Mouse (Mus musculus): ENCODE results near the gene Nemp2. TPM values are rescaled to one million over a fixed set of nuclear protein-coding genes. Genes with fewer than 3 reads are reported as not detected.
"Not testable (repeated sequence)": the region's sequence is repeated elsewhere in the genome, so short reads cannot be mapped to it uniquely, and the experiment has no call there.

Nemp2 gene
- total and polyA plus RNA-seq, 2 experiments from 2014 or later, result 4.2 to 10.3 TPM

GRCm38 (mm10) chr1:52663228-52663627 lies 32.7 kb downstream of the Nemp2 start:
- ATAC-seq, result peak; percentile 27; the same call in 1 of the 2 replicates
- Histone ChIP-seq H3K36me3 (ENCODE audit: insufficient read depth) (peaks cover 14% of the 10 kb centered on the region), H3K4me2 (ENCODE audit: low read depth) (no peak overlapping the region), H3K9ac (no peak overlapping the region), H3K27ac (ENCODE audit: low read depth, low read length) (no peak overlapping the region), H3K9me3 (ENCODE audit: low read length) (no peaks in the 10 kb centered on the region), H3K4me3 (ENCODE audit: low read depth, low read length) (no peak overlapping the region), H3K27me3 (ENCODE audit: insufficient read depth, low read length) (no peaks in the 10 kb centered on the region), H3K4me1 (ENCODE audit: insufficient read depth) (no peaks in the 10 kb centered on the region)
- peak; percentile 32 for DNase-seq
- no peak for TF ChIP-seq CTCF (IDR thresholded peaks at IDR 0.05; ENCODE audit: low read depth)
- WGBS, result 76% methylated on average over 7 of the region's 7 CpGs

- Histone ChIP-seq H3K27me3 (ENCODE audit: insufficient read depth, low read length) (no peaks in the 10 kb centered on the region), H3K4me3 (ENCODE audit: low read depth, low read length) (no peak overlapping the region), H3K27ac (ENCODE audit: low read depth, low read length) (no peak overlapping the region), H3K9ac (no peak overlapping the region), H3K9me3 (ENCODE audit: low read length) (no peaks in the 10 kb centered on the region), H3K4me1 (ENCODE audit: insufficient read depth) (no peaks in the 10 kb centered on the region), H3K4me2 (ENCODE audit: low read depth) (no peak overlapping the region), H3K36me3 (ENCODE audit: insufficient read depth) (no peaks in the 10 kb centered on the region)
- WGBS, result 21% methylated on average over 7 of the region's 7 CpGs
- TF ChIP-seq CTCF (IDR thresholded peaks at IDR 0.05; ENCODE audit: low read depth), result no peak
- DNase-seq (no peak), ATAC-seq (peak; percentile 5; the same call in 1 of the 2 replicates)
Measured at GRCm38 (mm10) chr1:52668743-52669323, 38.3 kb downstream of the Nemp2 start.

GRCm38 (mm10) chr1:52669931-52670330 lies 39.4 kb downstream of the Nemp2 start:
- H3K4me2 ChIP-seq (ENCODE audit: low read depth), result no peak overlapping the region
- TF ChIP-seq CTCF (IDR thresholded peaks at IDR 0.05; ENCODE audit: low read depth), result no peak
- 51% methylated on average over 1 of the region's 1 CpGs for WGBS
- H3K36me3 ChIP-seq (ENCODE audit: insufficient read depth), result no peaks in the 10 kb centered on the region
- no peaks in the 10 kb centered on the region for H3K27me3 ChIP-seq (ENCODE audit: insufficient read depth, low read length)
- H3K9me3 ChIP-seq (ENCODE audit: low read length), result no peaks in the 10 kb centered on the region
- DNase-seq (no peak), ATAC-seq (peak; percentile 78)
- H3K9ac ChIP-seq, result no peak overlapping the region
- H3K27ac ChIP-seq (ENCODE audit: low read depth, low read length), result no peak overlapping the region
- no peaks in the 10 kb centered on the region for H3K4me1 ChIP-seq (ENCODE audit: insufficient read depth)
- no peak overlapping the region for H3K4me3 ChIP-seq (ENCODE audit: low read depth, low read length)

GRCm38 (mm10) chr1:52675561-52676551 lies 45.4 kb downstream of the Nemp2 start:
- H3K4me2 ChIP-seq (ENCODE audit: low read depth), result no peak overlapping the region
- H3K27me3 ChIP-seq (ENCODE audit: insufficient read depth, low read length), result no peaks in the 10 kb centered on the region
- H3K9ac ChIP-seq, result no peak overlapping the region
- TF ChIP-seq CTCF (IDR thresholded peaks at IDR 0.05; ENCODE audit: low read depth), result no peak
- DNase-seq, result no peak
- H3K9me3 ChIP-seq (ENCODE audit: low read length), result no peaks in the 10 kb centered on the region
- H3K27ac ChIP-seq (ENCODE audit: low read depth, low read length), result no peak overlapping the region
- H3K36me3 ChIP-seq (ENCODE audit: insufficient read depth), result no peaks in the 10 kb centered on the region
- WGBS, result 66% methylated on average over 7 of the region's 7 CpGs
- H3K4me3 ChIP-seq (ENCODE audit: low read depth, low read length), result no peak overlapping the region
- H3K4me1 ChIP-seq (ENCODE audit: insufficient read depth), result no peaks in the 10 kb centered on the region; the same call in 1 of the 2 replicates
- ATAC-seq, result no peak

GRCm38 (mm10) chr1:52676621-52677020 lies 46.1 kb downstream of the Nemp2 start:
- peak; percentile 17 for DNase-seq
- no peak for ATAC-seq
- no peak for TF ChIP-seq CTCF (IDR thresholded peaks at IDR 0.05; ENCODE audit: low read depth)
- H3K4me3 ChIP-seq (ENCODE audit: low read depth, low read length), result no peak overlapping the region
- no peak overlapping the region for H3K27ac ChIP-seq (ENCODE audit: low read depth, low read length)
- H3K9ac ChIP-seq, result no peak overlapping the region
- H3K27me3 ChIP-seq (ENCODE audit: insufficient read depth, low read length), result no peaks in the 10 kb centered on the region
- H3K4me1 ChIP-seq (ENCODE audit: insufficient read depth), result no peaks in the 10 kb centered on the region; the same call in 1 of the 2 replicates
- H3K36me3 ChIP-seq (ENCODE audit: insufficient read depth), result no peaks in the 10 kb centered on the region
- no peaks in the 10 kb centered on the region for H3K9me3 ChIP-seq (ENCODE audit: low read length)
- H3K4me2 ChIP-seq (ENCODE audit: low read depth), result no peak overlapping the region
- WGBS, result 44% methylated on average over 3 of the region's 3 CpGs

- H3K4me3 ChIP-seq (ENCODE audit: low read depth, low read length), result no peak overlapping the region
- no peak for DNase-seq
- no peaks in the 10 kb centered on the region for H3K27me3 ChIP-seq (ENCODE audit: insufficient read depth, low read length)
- 68% methylated on average over 4 of the region's 4 CpGs for WGBS
- no peak for TF ChIP-seq CTCF (IDR thresholded peaks at IDR 0.05; ENCODE audit: low read depth)
- no peak overlapping the region for H3K4me2 ChIP-seq (ENCODE audit: low read depth)
- no peak overlapping the region for H3K27ac ChIP-seq (ENCODE audit: low read depth, low read length)
- ATAC-seq, result no peak
- H3K36me3 ChIP-seq (ENCODE audit: insufficient read depth), result no peaks in the 10 kb centered on the region
- no peaks in the 10 kb centered on the region for H3K4me1 ChIP-seq (ENCODE audit: insufficient read depth)
- H3K9ac ChIP-seq, result no peak overlapping the region
- no peaks in the 10 kb centered on the region for H3K9me3 ChIP-seq (ENCODE audit: low read length)
Measured at GRCm38 (mm10) chr1:52683550-52683949, 53.0 kb downstream of the Nemp2 start.

- Histone ChIP-seq H3K36me3 (ENCODE audit: insufficient read depth) (no peaks in the 10 kb centered on the region), H3K9me3 (ENCODE audit: low read length) (no peaks in the 10 kb centered on the region), H3K4me1 (ENCODE audit: insufficient read depth) (no peaks in the 10 kb centered on the region), H3K9ac (no peak overlapping the region), H3K27ac (ENCODE audit: low read depth, low read length) (no peak overlapping the region), H3K4me3 (ENCODE audit: low read depth, low read length) (no peak overlapping the region), H3K27me3 (ENCODE audit: insufficient read depth, low read length) (no peaks in the 10 kb centered on the region), H3K4me2 (ENCODE audit: low read depth) (no peak overlapping the region)
- no peak for TF ChIP-seq CTCF (IDR thresholded peaks at IDR 0.05; ENCODE audit: low read depth)
- ATAC-seq, result no peak
- DNase-seq, result no peak
- 84% methylated on average over 8 of the region's 8 CpGs for WGBS
Measured at GRCm38 (mm10) chr1:52687636-52688035, 57.1 kb downstream of the Nemp2 start.

GRCm38 (mm10) chr1:52694456-52694855 lies 64.0 kb downstream of the Nemp2 start:
- H3K9me3 ChIP-seq (ENCODE audit: low read length); H3K36me3 ChIP-seq (ENCODE audit: insufficient read depth); H3K27ac ChIP-seq (ENCODE audit: low read depth, low read length); H3K4me1 ChIP-seq (ENCODE audit: insufficient read depth); ATAC-seq; H3K9ac ChIP-seq; H3K4me3 ChIP-seq (ENCODE audit: low read depth, low read length); H3K27me3 ChIP-seq (ENCODE audit: insufficient read depth, low read length); H3K4me2 ChIP-seq (ENCODE audit: low read depth); DNase-seq: not testable (repeated sequence)
- 95% methylated on average over 13 of the region's 13 CpGs for WGBS
